Mouse (Mus musculus): ENCODE measurements around the gene Src. TPM values are rescaled to one million over a fixed set of nuclear protein-coding genes. Genes with fewer than 3 reads are reported as not detected.

Src gene
- total RNA-seq, 1 experiment: 36.7 TPM

DNA sequence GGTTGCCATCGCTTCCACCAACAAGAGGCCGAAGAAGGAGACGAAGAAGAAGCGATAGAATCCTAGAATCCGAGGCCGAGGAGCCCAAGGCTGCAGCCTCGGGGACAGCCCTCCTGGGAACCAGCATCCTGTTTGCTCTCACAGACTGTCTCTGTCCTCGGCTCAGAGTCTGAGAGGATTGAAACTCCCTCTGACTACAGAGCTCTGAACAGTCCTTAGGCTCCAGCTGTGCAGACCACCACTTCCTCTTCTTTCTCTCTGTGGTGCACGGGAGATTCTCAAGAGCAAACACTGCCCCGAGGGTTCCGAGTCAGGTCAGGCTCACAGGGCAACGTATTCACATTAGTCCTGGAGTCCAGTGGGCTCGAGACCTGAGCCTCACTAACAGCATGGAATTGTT lies 22.3 kb upstream of the Src start:
- in situ Hi-C loops (cut with MboI; ENCODE audit: low sequenced_read_pairs in 2 of 2, unreplicated experiment in 2 of 2): no loop called here

GRCm38 (mm10) chr2:157397376-157397775 lies 20.9 kb upstream of the Src start:
- no peak overlapping the region for H3K27ac ChIP-seq (ENCODE audit: insufficient read depth, low read depth, low read length, poor library complexity, severe bottlenecking)
- peaks cover 18 to 36% of the 10 kb centered on the region in 2 experiments for H3K4me1 ChIP-seq (ENCODE audit: control insufficient read depth in 2 of 2, insufficient read depth in 2 of 2, low read length in 2 of 2, poor library complexity in 1 of 2)
- TF ChIP-seq ZNF384 (IDR thresholded peaks at IDR 0.05; ENCODE audit: low read depth, low read length) (no peak), MAFK (IDR thresholded peaks at IDR 0.05; ENCODE audit: insufficient read depth, low read depth, low read length) (no peak), CHD2 (IDR thresholded peaks at IDR 0.05; ENCODE audit: low read depth, low read length) (no peak), ZC3H11A (IDR thresholded peaks at IDR 0.05; ENCODE audit: borderline replicate concordance, low read depth, low read length) (no peak), HCFC1 (IDR thresholded peaks at IDR 0.05; ENCODE audit: borderline replicate concordance, insufficient read depth, low read length) (no peak)
- peaks cover 15% of the 10 kb centered on the region; the same call in 1 of the 2 replicates for H3K36me3 ChIP-seq (ENCODE audit: control insufficient read depth, insufficient read depth, low read length, poor library complexity, severe bottlenecking)
- in situ Hi-C loops (cut with MboI; ENCODE audit: low sequenced_read_pairs in 2 of 2, unreplicated experiment in 2 of 2): no loop called here
- H3K9me3 ChIP-seq (ENCODE audit: control insufficient read depth, insufficient read depth, low read depth, low read length): no peaks in the 10 kb centered on the region
- DNase-seq (ENCODE audit: low read depth, low spot score): no peak
- H3K4me3 ChIP-seq (ENCODE audit: insufficient read depth in 1 of 2, low read depth in 1 of 2, low read length in 2 of 2, poor library complexity in 1 of 2, severe bottlenecking in 1 of 2): no peak overlapping the region
- no peak overlapping the region for H3K9ac ChIP-seq (ENCODE audit: insufficient read depth, low read depth, low read length, poor library complexity, severe bottlenecking)

More for the DNA sequence above, 22.3 kb upstream of the Src start:
- Histone ChIP-seq H3K4me1 (ENCODE audit: control insufficient read depth in 2 of 2, insufficient read depth in 2 of 2, low read length in 2 of 2, poor library complexity in 1 of 2) (peaks cover 20 to 45% of the 10 kb centered on the region in 2 experiments), H3K4me3 (ENCODE audit: insufficient read depth in 1 of 2, low read depth in 1 of 2, low read length in 2 of 2, poor library complexity in 1 of 2, severe bottlenecking in 1 of 2) (no peak overlapping the region), H3K9me3 (ENCODE audit: control insufficient read depth, insufficient read depth, low read depth, low read length) (no peaks in the 10 kb centered on the region), H3K36me3 (ENCODE audit: control insufficient read depth, insufficient read depth, low read length, poor library complexity, severe bottlenecking) (peaks cover 16% of the 10 kb centered on the region; the same call in 1 of the 2 replicates), H3K9ac (ENCODE audit: insufficient read depth, low read depth, low read length, poor library complexity, severe bottlenecking) (no peak overlapping the region), H3K27ac (ENCODE audit: insufficient read depth, low read depth, low read length, poor library complexity, severe bottlenecking) (no peak overlapping the region)
- no peak for DNase-seq (ENCODE audit: low read depth, low spot score)
- TF ChIP-seq MAFK (IDR thresholded peaks at IDR 0.05; ENCODE audit: insufficient read depth, low read depth, low read length): no peak
- no peak for TF ChIP-seq ZNF384 (IDR thresholded peaks at IDR 0.05; ENCODE audit: low read depth, low read length)
- TF ChIP-seq HCFC1 (IDR thresholded peaks at IDR 0.05; ENCODE audit: borderline replicate concordance, insufficient read depth, low read length): no peak
- no peak for TF ChIP-seq CHD2 (IDR thresholded peaks at IDR 0.05; ENCODE audit: low read depth, low read length)
- TF ChIP-seq ZC3H11A (IDR thresholded peaks at IDR 0.05; ENCODE audit: borderline replicate concordance, low read depth, low read length): no peak

GRCm38 (mm10) chr2:157398539-157398938 lies 19.7 kb upstream of the Src start:
- in situ Hi-C loops (cut with MboI; ENCODE audit: low sequenced_read_pairs in 2 of 2, unreplicated experiment in 2 of 2): no loop called here
- H3K9me3 ChIP-seq (ENCODE audit: control insufficient read depth, insufficient read depth, low read depth, low read length): no peaks in the 10 kb centered on the region
- no peak overlapping the region for H3K9ac ChIP-seq (ENCODE audit: insufficient read depth, low read depth, low read length, poor library complexity, severe bottlenecking)
- H3K4me1 ChIP-seq (ENCODE audit: control insufficient read depth in 2 of 2, insufficient read depth in 2 of 2, low read length in 2 of 2, poor library complexity in 1 of 2): peaks cover 11 to 27% of the 10 kb centered on the region in 2 experiments
- DNase-seq (ENCODE audit: low read depth, low spot score): no peak
- no peak overlapping the region for H3K4me3 ChIP-seq (ENCODE audit: insufficient read depth in 1 of 2, low read depth in 1 of 2, low read length in 2 of 2, poor library complexity in 1 of 2, severe bottlenecking in 1 of 2)
- no peak for TF ChIP-seq CHD2 (IDR thresholded peaks at IDR 0.05; ENCODE audit: low read depth, low read length)
- peaks cover 15% of the 10 kb centered on the region; the same call in 1 of the 2 replicates for H3K36me3 ChIP-seq (ENCODE audit: control insufficient read depth, insufficient read depth, low read length, poor library complexity, severe bottlenecking)
- no peak overlapping the region for H3K27ac ChIP-seq (ENCODE audit: insufficient read depth, low read depth, low read length, poor library complexity, severe bottlenecking)

GRCm38 (mm10) chr2:157399797-157400196 lies 18.4 kb upstream of the Src start:
- no peak overlapping the region for H3K4me3 ChIP-seq (ENCODE audit: insufficient read depth in 1 of 2, low read depth in 1 of 2, low read length in 2 of 2, poor library complexity in 1 of 2, severe bottlenecking in 1 of 2)

GRCm38 (mm10) chr2:157400491-157400890 lies 17.8 kb upstream of the Src start:
- TF ChIP-seq CHD2 (IDR thresholded peaks at IDR 0.05; ENCODE audit: low read depth, low read length) (no peak), HCFC1 (IDR thresholded peaks at IDR 0.05; ENCODE audit: borderline replicate concordance, insufficient read depth, low read length) (no peak), ZNF384 (IDR thresholded peaks at IDR 0.05; ENCODE audit: low read depth, low read length) (no peak), ZC3H11A (IDR thresholded peaks at IDR 0.05; ENCODE audit: borderline replicate concordance, low read depth, low read length) (no peak), MAFK (IDR thresholded peaks at IDR 0.05; ENCODE audit: insufficient read depth, low read depth, low read length) (no peak)
- peaks cover 13% of the 10 kb centered on the region; the same call in 1 of the 2 replicates for H3K36me3 ChIP-seq (ENCODE audit: control insufficient read depth, insufficient read depth, low read length, poor library complexity, severe bottlenecking)
- in situ Hi-C loops (cut with MboI; ENCODE audit: low sequenced_read_pairs in 2 of 2, unreplicated experiment in 2 of 2): no loop called here
- DNase-seq (ENCODE audit: low read depth, low spot score): no peak
- H3K4me3 ChIP-seq (ENCODE audit: insufficient read depth in 1 of 2, low read depth in 1 of 2, low read length in 2 of 2, poor library complexity in 1 of 2, severe bottlenecking in 1 of 2): no peak overlapping the region
- H3K27ac ChIP-seq (ENCODE audit: insufficient read depth, low read depth, low read length, poor library complexity, severe bottlenecking): no peak overlapping the region
- no peaks in the 10 kb centered on the region for H3K9me3 ChIP-seq (ENCODE audit: control insufficient read depth, insufficient read depth, low read depth, low read length)
- no peak overlapping the region for H3K9ac ChIP-seq (ENCODE audit: insufficient read depth, low read depth, low read length, poor library complexity, severe bottlenecking)
- peaks cover 0 to 14% of the 10 kb centered on the region in 2 experiments; a peak in 2 of 4 replicates for H3K4me1 ChIP-seq (ENCODE audit: control insufficient read depth in 2 of 2, insufficient read depth in 2 of 2, low read length in 2 of 2, poor library complexity in 1 of 2)

More at GRCm38 (mm10) chr2:157399797-157400196, 18.4 kb upstream of the Src start:
- peaks cover 15% of the 10 kb centered on the region; the same call in 1 of the 2 replicates for H3K36me3 ChIP-seq (ENCODE audit: control insufficient read depth, insufficient read depth, low read length, poor library complexity, severe bottlenecking)
- H3K27ac ChIP-seq (ENCODE audit: insufficient read depth, low read depth, low read length, poor library complexity, severe bottlenecking): no peak overlapping the region
- peaks cover under 1 to 20% of the 10 kb centered on the region in 2 experiments; a peak in 3 of 4 replicates for H3K4me1 ChIP-seq (ENCODE audit: control insufficient read depth in 2 of 2, insufficient read depth in 2 of 2, low read length in 2 of 2, poor library complexity in 1 of 2)
- no peak overlapping the region for H3K9ac ChIP-seq (ENCODE audit: insufficient read depth, low read depth, low read length, poor library complexity, severe bottlenecking)
- in situ Hi-C loops (cut with MboI; ENCODE audit: low sequenced_read_pairs in 2 of 2, unreplicated experiment in 2 of 2): no loop called here
- DNase-seq (ENCODE audit: low read depth, low spot score): no peak
- TF ChIP-seq MAFK (IDR thresholded peaks at IDR 0.05; ENCODE audit: insufficient read depth, low read depth, low read length): no peak
- TF ChIP-seq ZC3H11A (IDR thresholded peaks at IDR 0.05; ENCODE audit: borderline replicate concordance, low read depth, low read length): no peak
- no peak for TF ChIP-seq CHD2 (IDR thresholded peaks at IDR 0.05; ENCODE audit: low read depth, low read length)
- TF ChIP-seq HCFC1 (IDR thresholded peaks at IDR 0.05; ENCODE audit: borderline replicate concordance, insufficient read depth, low read length): no peak
- no peak for TF ChIP-seq ZNF384 (IDR thresholded peaks at IDR 0.05; ENCODE audit: low read depth, low read length)
- no peaks in the 10 kb centered on the region for H3K9me3 ChIP-seq (ENCODE audit: control insufficient read depth, insufficient read depth, low read depth, low read length)
